Mouse (Mus musculus) ES-E14 (cell line): Measurements from ENCODE around the gene Macrod2. TPM values are rescaled to one million over a fixed set of nuclear protein-coding genes. Genes with fewer than 3 reads are reported as not detected.

Experiments used
- DNase-seq: peaks from one replicate; pipeline ENCODE4 v3.0.0-alpha.2; 2013; ENCODE audit warnings: low read depth, low spot score
- H3K27ac ChIP-seq: 2 replicates; pipeline ENCODE4 v1.5.1; 2012; ENCODE audit warnings: low read depth, mild to moderate bottlenecking, low read length, moderate library complexity, mixed read lengths; ENCODE audit not compliant: poor library complexity, insufficient read depth, severe bottlenecking
- H3K36me3 ChIP-seq: 2 replicates; pipeline ENCODE4 v1.6.1; 2012; ENCODE audit warnings: mild to moderate bottlenecking, low read length, moderate library complexity, mixed read lengths; ENCODE audit not compliant: control insufficient read depth, poor library complexity, insufficient read depth, severe bottlenecking
- H3K4me1 ChIP-seq, 2 experiments: fragments of 150-350 bp in 1 of 2; sonication (generic) in 1 of 2; 2 replicates each; pipeline ENCODE4 v1.6.1; 2012; ENCODE audit warnings: low read length in 2 of 2, mild to moderate bottlenecking in 1 of 2, mixed read lengths in 1 of 2; ENCODE audit not compliant: control insufficient read depth in 2 of 2, insufficient read depth in 2 of 2, poor library complexity in 1 of 2
- H3K4me3 ChIP-seq, 2 experiments: fragments of 150-350 bp in 1 of 2; sonication (generic) in 1 of 2; 2 replicates each; pipeline ENCODE4 v1.5.1; 2012; ENCODE audit warnings: low read length in 2 of 2, low read depth in 1 of 2, mild to moderate bottlenecking in 1 of 2, mixed read lengths in 1 of 2; ENCODE audit not compliant: insufficient read depth in 1 of 2, poor library complexity in 1 of 2, severe bottlenecking in 1 of 2
- H3K9ac ChIP-seq: 2 replicates; pipeline ENCODE4 v1.6.1; 2012; ENCODE audit warnings: low read depth, mild to moderate bottlenecking, low read length, mixed read lengths; ENCODE audit not compliant: poor library complexity, insufficient read depth, severe bottlenecking
- H3K9me3 ChIP-seq: fragments of 150-350 bp; sonication (generic); 2 replicates; pipeline ENCODE4 v1.6.1; 2012; ENCODE audit warnings: low read depth, mild to moderate bottlenecking, low read length; ENCODE audit not compliant: control insufficient read depth, insufficient read depth
- CHD2 ChIP-seq: IDR thresholded peaks from 2 replicates; pipeline ENCODE4 v1.6.1; 2014; ENCODE audit warnings: mild to moderate bottlenecking, low read depth, low read length, inconsistent platforms
- HCFC1 ChIP-seq: IDR thresholded peaks from 2 replicates; pipeline ENCODE4 v1.6.1; 2012; ENCODE audit warnings: low read length, inconsistent platforms, borderline replicate concordance; ENCODE audit not compliant: insufficient read depth
- MAFK ChIP-seq: IDR thresholded peaks from 2 replicates; pipeline ENCODE4 v1.6.1; 2014; ENCODE audit warnings: mild to moderate bottlenecking, low read depth, low read length, inconsistent platforms; ENCODE audit not compliant: insufficient read depth
- ZC3H11A ChIP-seq: IDR thresholded peaks from 2 replicates; pipeline ENCODE4 v1.6.1; 2012; ENCODE audit warnings: low read depth, mild to moderate bottlenecking, inconsistent platforms, low read length, borderline replicate concordance
- ZNF384 ChIP-seq: IDR thresholded peaks from 2 replicates; pipeline ENCODE4 v1.6.1; 2012; ENCODE audit warnings: low read depth, low read length, inconsistent platforms
- in situ Hi-C, 2 experiments: fragments of 600-800 bp; cut with MboI; formaldehyde crosslinking; loops; one replicate each; pipeline ENCODE4 v1.15.1; 2025; ENCODE audit warnings: low sequenced_read_pairs in 2 of 2, inconsistent platforms in 1 of 2; ENCODE audit not compliant: unreplicated experiment in 2 of 2
- total RNA-seq: library from RNA; depleted of rRNA; stranded (reverse); fragments of 300-350 nt; gene quantifications from 2 replicates; pipeline ENCODE4 v1.2.3, GENCODE M21; 2012

Gene Macrod2
- total RNA-seq, 1 experiment, result 12.7 TPM

DNA sequence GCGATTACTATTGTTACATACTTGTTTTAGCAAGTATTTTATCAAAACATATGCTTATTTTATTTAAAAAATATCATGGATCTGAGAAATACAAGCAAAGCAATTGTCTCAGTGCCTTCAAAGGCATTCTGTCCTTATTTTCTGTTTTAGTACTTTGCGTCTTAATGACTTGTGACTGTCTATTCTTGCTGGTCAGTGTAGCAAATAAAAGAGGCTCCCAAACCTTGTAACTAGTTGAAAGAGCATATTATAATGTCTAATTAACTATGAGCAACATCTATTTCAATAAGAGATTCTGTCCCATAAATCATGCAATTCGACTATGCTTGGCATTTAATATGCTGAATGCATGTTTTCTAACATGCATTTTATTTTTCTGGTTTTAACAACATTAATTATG, 609.2 kb downstream of the Macrod2 start:
- H3K36me3 ChIP-seq, result no peaks in the 10 kb centered on the region
- H3K4me3 ChIP-seq, result no peak overlapping the region
- no peak overlapping the region for H3K9ac ChIP-seq
- no peaks in the 10 kb centered on the region for H3K4me1 ChIP-seq
- no peak for DNase-seq
- H3K27ac ChIP-seq, result no peak overlapping the region
- TF ChIP-seq HCFC1 (no peak), MAFK (no peak), ZC3H11A (no peak), CHD2 (no peak), ZNF384 (no peak)
- no peaks in the 10 kb centered on the region for H3K9me3 ChIP-seq
- in situ Hi-C loops, result no loop called here

GRCm38 (mm10) chr2:141005616-141006015, 610.5 kb downstream of the Macrod2 start:
- in situ Hi-C loops, result no loop called here
- H3K4me3 ChIP-seq, result no peak overlapping the region
- TF ChIP-seq ZNF384 (no peak), MAFK (no peak), CHD2 (no peak), HCFC1 (no peak), ZC3H11A (no peak)

DNA sequence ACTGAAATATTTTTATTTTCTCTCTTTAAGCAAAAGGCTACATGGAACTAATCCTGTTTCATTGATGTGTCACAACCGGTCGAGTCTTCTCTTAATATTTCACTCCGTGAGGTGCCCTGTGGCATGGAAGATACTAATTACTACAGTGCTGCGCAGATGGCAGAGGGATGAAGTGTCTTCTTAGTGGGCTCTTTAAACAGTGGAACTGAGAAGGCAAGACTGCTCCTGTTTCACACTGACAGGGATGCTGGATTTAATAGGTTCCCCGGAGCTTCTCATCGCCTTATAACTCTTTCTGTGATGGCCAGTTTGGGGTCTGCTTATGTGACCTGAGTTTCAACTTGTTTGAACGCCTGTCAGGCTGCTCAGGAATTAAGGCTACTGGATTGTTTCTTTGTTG, 612.6 kb downstream of the Macrod2 start:
- no peak for DNase-seq
- no peak overlapping the region for H3K9ac ChIP-seq
- TF ChIP-seq ZC3H11A, result no peak
- in situ Hi-C loops, result no loop called here
- H3K9me3 ChIP-seq, result no peaks in the 10 kb centered on the region
- no peaks in the 10 kb centered on the region for H3K4me1 ChIP-seq
- no peaks in the 10 kb centered on the region for H3K36me3 ChIP-seq
- H3K4me3 ChIP-seq, result no peak overlapping the region
- H3K27ac ChIP-seq, result no peak overlapping the region

More at GRCm38 (mm10) chr2:141005616-141006015, 610.5 kb downstream of the Macrod2 start:
- Histone ChIP-seq H3K9me3 (no peaks in the 10 kb centered on the region), H3K36me3 (no peaks in the 10 kb centered on the region), H3K9ac (no peak overlapping the region), H3K4me1 (no peaks in the 10 kb centered on the region), H3K27ac (no peak overlapping the region)
- DNase-seq, result no peak

- H3K4me3 ChIP-seq, result no peak overlapping the region
- no peaks in the 10 kb centered on the region for H3K9me3 ChIP-seq
- no peaks in the 10 kb centered on the region for H3K36me3 ChIP-seq
- no peak for TF ChIP-seq HCFC1
- no peak for TF ChIP-seq MAFK
- TF ChIP-seq CHD2, result no peak
- no peak for TF ChIP-seq ZNF384
- H3K9ac ChIP-seq, result no peak overlapping the region
- no peak for DNase-seq
- no peak overlapping the region for H3K27ac ChIP-seq
- no peaks in the 10 kb centered on the region for H3K4me1 ChIP-seq
- in situ Hi-C loops, result no loop called here
Observed at GRCm38 (mm10) chr2:141008458-141008857, 613.3 kb downstream of the Macrod2 start.

GRCm38 (mm10) chr2:141013443-141014165, 618.5 kb downstream of the Macrod2 start:
- Histone ChIP-seq H3K9me3 (no peaks in the 10 kb centered on the region), H3K4me1 (no peaks in the 10 kb centered on the region), H3K4me3 (no peak overlapping the region), H3K27ac (no peak overlapping the region), H3K9ac (no peak overlapping the region), H3K36me3 (no peaks in the 10 kb centered on the region)
- no peak for TF ChIP-seq ZNF384
- TF ChIP-seq MAFK, result no peak
- TF ChIP-seq ZC3H11A, result no peak
- no peak for TF ChIP-seq HCFC1
- TF ChIP-seq CHD2, result no peak
- no peak for DNase-seq
- in situ Hi-C loops, result no loop called here
